In the genomic region with DNA sequence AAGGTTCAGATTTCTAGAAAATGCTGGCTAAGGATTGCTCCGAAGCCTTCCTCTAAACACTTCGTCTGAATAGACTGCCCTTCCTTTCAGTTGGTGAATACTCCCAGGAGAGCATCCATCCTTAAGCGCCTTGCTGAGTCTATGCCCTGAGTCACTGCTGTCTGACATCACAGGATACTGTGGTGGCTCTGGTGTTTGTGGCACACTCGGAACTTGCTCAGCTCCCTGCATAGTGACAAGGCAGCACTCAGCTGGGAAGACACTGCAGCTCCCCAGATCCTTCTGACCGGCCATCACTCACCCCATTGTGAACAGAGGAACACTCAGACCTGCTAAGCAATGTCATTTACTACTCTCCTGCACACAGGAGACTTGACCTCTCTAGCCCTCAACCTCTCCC, we compare ENCODE assay signal across 19 mouse cellular contexts.
DNase-seq lines count a peak whose midpoint lies in the region; ATAC-seq lines count a peak whose summit lies in the region.
"Had no signal": no experiment of that assay in that cellular context is flagged by ENCODE, and none has a peak within 500 bp of the region (broad histone marks: within the 10 kb centered on the region; RNA-seq: fewer than 3 reads in every experiment).

No protein-coding gene starts in this region.

- no peak overlapping the region for H3K4me2 ChIP-seq in stomach, embryonic 16.5 days (ENCODE audit: low read depth, low read length)
- no peak overlapping the region for H3K4me2 ChIP-seq in kidney, embryonic 16.5 days (replicated peaks; ENCODE audit: low read depth, low read length)
- H3K4me2 ChIP-seq: forebrain, embryonic 13.5 days; heart, embryonic 13.5 days; hindbrain, embryonic 12.5 days had no signal

- H3K36me3 ChIP-seq in stomach, embryonic 16.5 days (ENCODE audit: control insufficient read depth, insufficient read depth, low read length), result no peaks in the 10 kb centered on the region
- H3K36me3 ChIP-seq in kidney, embryonic 16.5 days (ENCODE audit: insufficient read depth, low read length), result no peaks in the 10 kb centered on the region
- H3K36me3 ChIP-seq: G1E; heart, embryonic 13.5 days; hindbrain, embryonic 12.5 days had no signal

- DNase-seq in heart, adult 11 months, result peak; percentile 84
- no peak for DNase-seq in heart, postnatal 10 days
- DNase-seq in 3134 (ENCODE audit: extremely low read depth, insufficient read length, low spot score), result peak; percentile 58
- DNase-seq in Muller cell, postnatal 12 days (ENCODE audit: inconsistent ontology term), result peak; percentile 9
- DNase-seq in kidney, adult 8-10 months, result no peak
- DNase-seq: adrenal gland, postnatal 10 days; forebrain, postnatal 0 days; gastrocnemius, adult 2 months; gastrocnemius, postnatal 25 days; heart, postnatal 4 days had no signal

- no peak overlapping the region for H3K9ac ChIP-seq in stomach, embryonic 16.5 days (ENCODE audit: low read length)
- no peak overlapping the region for H3K9ac ChIP-seq in kidney, embryonic 16.5 days (replicated peaks; ENCODE audit: low read length)
- H3K9ac ChIP-seq: forebrain, embryonic 13.5 days; forebrain, postnatal 0 days; heart, embryonic 13.5 days; hindbrain, embryonic 12.5 days had no signal

- no peaks in the 10 kb centered on the region for H3K27me3 ChIP-seq in stomach, embryonic 16.5 days (ENCODE audit: control insufficient read depth, insufficient read depth, low read length)
- no peaks in the 10 kb centered on the region for H3K27me3 ChIP-seq in kidney, embryonic 16.5 days (ENCODE audit: insufficient read depth, low read length)
- H3K27me3 ChIP-seq: heart, embryonic 13.5 days; hindbrain, embryonic 12.5 days had no signal

- ATAC-seq in stomach, embryonic 16.5 days (ENCODE audit: insufficient read depth, low FRiP score), result no peak
- ATAC-seq in kidney, embryonic 16.5 days (ENCODE audit: low FRiP score, low TSS enrichment), result no peak
- ATAC-seq: CD4-positive, CD25-positive, alpha-beta regulatory T cell, adult 4 months; forebrain, embryonic 13.5 days; forebrain, postnatal 0 days; hindbrain, embryonic 16.5 days; inflammation-experienced regulatory T-cells, adult 6 months had no signal

- peak overlapping the region; percentile 54; the same call in 1 of the 2 replicates for H3K27ac ChIP-seq in stomach, embryonic 16.5 days (ENCODE audit: low read length)
- no peak overlapping the region for H3K27ac ChIP-seq in kidney, embryonic 16.5 days (ENCODE audit: low read length)
- H3K27ac ChIP-seq: forebrain, embryonic 13.5 days; gastrocnemius, adult 2 months; heart, embryonic 13.5 days; hindbrain, embryonic 12.5 days had no signal

- intact Hi-C loops in heart, postnatal 10 days (cut with DNase I), result no loop called here

- no peak overlapping the region for H3K4me3 ChIP-seq in stomach, embryonic 16.5 days (replicated peaks; ENCODE audit: low read length)
- no peak overlapping the region for H3K4me3 ChIP-seq in kidney, embryonic 16.5 days (ENCODE audit: low read length)
- H3K4me3 ChIP-seq: forebrain, embryonic 13.5 days; gastrocnemius, adult 2 months; heart, embryonic 13.5 days; hindbrain, embryonic 12.5 days had no signal

- H3K4me1 ChIP-seq in stomach, embryonic 16.5 days (ENCODE audit: control insufficient read depth, insufficient read depth, low read length), result peaks cover 19% of the 10 kb centered on the region
- H3K4me1 ChIP-seq in kidney, embryonic 16.5 days (ENCODE audit: insufficient read depth, low read length), result no peaks in the 10 kb centered on the region
- H3K4me1 ChIP-seq: forebrain, embryonic 13.5 days; hindbrain, embryonic 12.5 days had no signal

- 65% methylated on average over 5 of the region's 5 CpGs for WGBS in stomach, embryonic 16.5 days
- 80% methylated on average over 5 of the region's 5 CpGs for WGBS in kidney, embryonic 16.5 days

- no peaks in the 10 kb centered on the region for H3K9me3 ChIP-seq in stomach, embryonic 16.5 days (replicated peaks; ENCODE audit: control insufficient read depth, low read length)
- H3K9me3 ChIP-seq in kidney, embryonic 16.5 days (ENCODE audit: low read length), result peaks cover 4% of the 10 kb centered on the region; the same call in 1 of the 2 replicates
- H3K9me3 ChIP-seq: forebrain, embryonic 13.5 days; heart, embryonic 13.5 days; hindbrain, embryonic 12.5 days had no signal

Comparison
In these comparisons a context has a peak if more than half of its experiments do, and no peak if none do; other contexts are left out.
1. DNase-seq: peak in heart, adult 11 months (single experiment), 3134 (single experiment) and Muller cell, postnatal 12 days (single experiment); none in heart, postnatal 10 days (0 of 2) and kidney, adult 8-10 months (0 of 2).